Mouse (Mus musculus) erythroblast, embryonic 14.5 days (primary cell): ENCODE measurements around the gene Rgcc.

Source experiments
- GATA1 ChIP-seq: IDR thresholded peaks from 2 replicates; pipeline ENCODE4 v1.6.1; 2012; ENCODE audit warnings: low read length, inconsistent platforms, mixed read lengths
- TAL1 ChIP-seq: IDR thresholded peaks from 3 replicates; pipeline ENCODE4 v1.6.1; 2012; ENCODE audit warnings: low read length, inconsistent platforms, mixed read lengths

DNA sequence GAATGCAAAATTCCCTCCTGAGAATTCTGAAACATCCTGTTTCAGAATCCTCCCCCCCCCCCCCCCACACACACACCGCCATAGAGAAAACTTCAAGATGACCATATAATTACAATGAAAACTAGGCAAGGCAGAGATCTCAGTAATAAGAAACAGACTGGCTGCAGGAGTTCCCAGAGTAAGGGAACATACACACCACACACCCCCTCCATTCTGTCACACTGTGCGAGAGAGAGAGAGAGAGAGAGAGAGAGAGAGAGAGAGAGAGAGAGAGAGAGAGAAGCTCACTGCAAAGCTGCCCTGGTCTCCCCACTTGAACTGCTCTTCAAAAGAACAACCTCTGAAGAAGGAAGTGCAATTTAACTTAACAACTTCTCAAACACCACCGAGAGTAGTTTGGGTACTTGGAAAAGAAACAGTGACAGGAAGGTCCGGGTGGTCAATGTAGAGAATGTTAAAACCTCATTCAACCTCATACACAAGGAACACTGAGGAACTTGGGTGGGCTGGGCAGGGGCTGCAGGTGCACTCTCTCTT, 10.5 kb upstream of the Rgcc start:
- no peak for TF ChIP-seq GATA1
- no peak for TF ChIP-seq TAL1
